Mouse (Mus musculus) R1 (cell line): Measurements from ENCODE around the gene Zkscan1.
A peak's percentile ranks its signal among the peaks of the same experiment; 100 is the strongest.

Source experiments
- DNase-seq: peaks from one replicate; pipeline ENCODE4 v3.0.0-alpha.2; 2018; ENCODE audit warnings: low read depth, low spot score

Gene Zkscan1

GRCm38 (mm10) chr5:138117199-138118015 is 32.5 kb downstream of the Zkscan1 start:
- peak; percentile 56 for DNase-seq

GRCm38 (mm10) chr5:138118041-138118440 is 33.2 kb downstream of the Zkscan1 start:
- DNase-seq = no peak

GRCm38 (mm10) chr5:138132425-138133064 is 47.7 kb downstream of the Zkscan1 start:
- DNase-seq = no peak

GRCm38 (mm10) chr5:138137257-138137656 is 52.4 kb downstream of the Zkscan1 start:
- no peak for DNase-seq

- peak; percentile 82 for DNase-seq
Observed at GRCm38 (mm10) chr5:138137935-138138549, 53.2 kb downstream of the Zkscan1 start.

GRCm38 (mm10) chr5:138138585-138138984 is 53.7 kb downstream of the Zkscan1 start:
- no peak for DNase-seq

DNA sequence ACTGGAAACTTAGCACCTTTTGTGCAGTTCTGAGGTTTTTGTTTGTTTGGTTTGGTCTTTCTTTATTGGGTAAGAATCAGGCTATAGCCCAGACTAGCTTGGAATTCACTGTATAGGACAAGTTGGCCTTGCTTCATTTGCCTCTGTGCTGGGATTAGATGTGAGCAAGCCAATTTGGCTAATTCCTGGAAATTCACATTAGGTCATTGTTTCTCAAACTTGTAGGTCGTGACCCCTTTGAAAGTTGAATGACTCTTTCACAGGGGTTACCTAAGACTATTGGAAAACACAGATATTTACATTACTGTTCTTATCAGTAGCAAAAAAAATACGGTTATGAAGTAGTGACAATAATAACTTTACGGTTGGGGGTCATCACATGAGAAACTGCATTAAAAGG is 69.5 kb downstream of the Zkscan1 start:
- no peak for DNase-seq

DNA sequence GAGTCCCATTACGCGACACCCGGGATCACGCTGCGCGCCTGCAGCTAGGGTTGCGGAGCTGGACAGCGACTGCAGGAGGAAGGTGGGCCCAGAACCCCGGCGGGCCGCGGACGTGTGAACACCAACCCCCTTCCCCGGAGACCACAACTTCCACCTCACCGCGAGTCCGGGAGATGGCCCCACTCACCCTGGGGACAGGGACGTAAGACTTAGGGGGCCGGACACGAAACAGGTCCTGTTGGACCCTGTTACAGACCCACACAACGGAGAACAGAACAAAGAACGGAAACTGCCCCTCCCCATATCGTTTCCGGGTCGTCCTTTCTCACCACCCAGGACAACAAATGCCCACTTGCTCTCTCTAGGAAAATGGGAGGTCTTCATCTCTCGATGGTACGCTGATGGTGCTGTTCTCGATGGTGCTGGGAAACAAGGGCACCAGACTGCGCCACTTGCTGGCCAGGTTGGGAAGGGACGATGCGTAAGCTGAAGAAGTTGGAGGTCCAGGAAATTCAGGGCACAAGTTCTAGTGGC is 70.6 kb downstream of the Zkscan1 start, which contains the start of gene Zfp113:
Gene Zfp113, minus strand, starts transcription at position 302 of the 534 bp plus-strand sequence.
- DNase-seq = peak; percentile 99
